Mouse (Mus musculus): ENCODE measurements around the gene Aunip. TPM values are rescaled to one million over a fixed set of nuclear protein-coding genes. Genes with fewer than 3 reads are reported as not detected.

Gene Aunip
- polyA plus RNA-seq, 1 experiment from 2014 or later, result 1.3 TPM

GRCm38 (mm10) chr4:134563624-134564023, 52.8 kb downstream of the Aunip start:
- 89% methylated on average over 16 of the region's 16 CpGs for WGBS

GRCm38 (mm10) chr4:134564093-134564492, 53.3 kb downstream of the Aunip start:
- Histone ChIP-seq H3K9ac (ENCODE audit: low read depth, low read length) (no peak overlapping the region), H3K27me3 (ENCODE audit: control insufficient read depth, insufficient read depth, low read depth, low read length) (no peaks in the 10 kb centered on the region), H3K4me2 (ENCODE audit: low read length) (no peak overlapping the region), H3K36me3 (ENCODE audit: control insufficient read depth, insufficient read depth, low read length) (no peaks in the 10 kb centered on the region), H3K27ac (ENCODE audit: low read length) (no peak overlapping the region), H3K4me1 (ENCODE audit: control insufficient read depth, insufficient read depth, low read length) (no peaks in the 10 kb centered on the region), H3K9me3 (replicated peaks; ENCODE audit: control insufficient read depth, low read length, poor library complexity, severe bottlenecking) (no peaks in the 10 kb centered on the region), H3K4me3 (ENCODE audit: low read depth, low read length) (no peak overlapping the region)
- WGBS, result 88% methylated on average over 6 of the region's 6 CpGs
- no peak for ATAC-seq

More at GRCm38 (mm10) chr4:134563624-134564023, 52.8 kb downstream of the Aunip start:
- no peak for ATAC-seq
- peaks cover under 1% of the 10 kb centered on the region; the same call in 1 of the 2 replicates for H3K4me1 ChIP-seq (ENCODE audit: control insufficient read depth, insufficient read depth, low read length)
- H3K9me3 ChIP-seq (replicated peaks; ENCODE audit: control insufficient read depth, low read length, poor library complexity, severe bottlenecking), result no peaks in the 10 kb centered on the region
- H3K4me2 ChIP-seq (ENCODE audit: low read length), result no peak overlapping the region
- H3K27ac ChIP-seq (ENCODE audit: low read length), result no peak overlapping the region
- no peak overlapping the region for H3K9ac ChIP-seq (ENCODE audit: low read depth, low read length)
- no peaks in the 10 kb centered on the region for H3K27me3 ChIP-seq (ENCODE audit: control insufficient read depth, insufficient read depth, low read depth, low read length)
- no peaks in the 10 kb centered on the region for H3K36me3 ChIP-seq (ENCODE audit: control insufficient read depth, insufficient read depth, low read length)
- H3K4me3 ChIP-seq (ENCODE audit: low read depth, low read length), result no peak overlapping the region

GRCm38 (mm10) chr4:134567377-134568226, 56.8 kb downstream of the Aunip start:
- Histone ChIP-seq H3K9ac (ENCODE audit: low read depth, low read length) (no peak overlapping the region), H3K9me3 (replicated peaks; ENCODE audit: control insufficient read depth, low read length, poor library complexity, severe bottlenecking) (no peaks in the 10 kb centered on the region), H3K4me1 (ENCODE audit: control insufficient read depth, insufficient read depth, low read length) (peaks cover 5% of the 10 kb centered on the region), H3K27ac (ENCODE audit: low read length) (peak overlapping the region; percentile 58), H3K4me3 (ENCODE audit: low read depth, low read length) (no peak overlapping the region), H3K36me3 (ENCODE audit: control insufficient read depth, insufficient read depth, low read length) (no peaks in the 10 kb centered on the region), H3K27me3 (ENCODE audit: control insufficient read depth, insufficient read depth, low read depth, low read length) (no peaks in the 10 kb centered on the region), H3K4me2 (ENCODE audit: low read length) (no peak overlapping the region)
- ATAC-seq, result peak; percentile 78
- 18% methylated on average over 19 of the region's 19 CpGs for WGBS

- Histone ChIP-seq H3K4me3 (ENCODE audit: low read depth, low read length) (no peak overlapping the region), H3K4me2 (ENCODE audit: low read length) (no peak overlapping the region), H3K9me3 (replicated peaks; ENCODE audit: control insufficient read depth, low read length, poor library complexity, severe bottlenecking) (no peaks in the 10 kb centered on the region), H3K4me1 (ENCODE audit: control insufficient read depth, insufficient read depth, low read length) (peaks cover 6% of the 10 kb centered on the region), H3K36me3 (ENCODE audit: control insufficient read depth, insufficient read depth, low read length) (no peaks in the 10 kb centered on the region), H3K27me3 (ENCODE audit: control insufficient read depth, insufficient read depth, low read depth, low read length) (no peaks in the 10 kb centered on the region), H3K27ac (ENCODE audit: low read length) (no peak overlapping the region), H3K9ac (ENCODE audit: low read depth, low read length) (no peak overlapping the region)
- ATAC-seq, result no peak
- 79% methylated on average over 6 of the region's 6 CpGs for WGBS
These were observed 58.4 kb downstream of the Aunip start for GRCm38 (mm10) chr4:134569205-134569604.

GRCm38 (mm10) chr4:134569831-134570230, 59.0 kb downstream of the Aunip start:
- Histone ChIP-seq H3K4me2 (ENCODE audit: low read length) (no peak overlapping the region), H3K4me1 (ENCODE audit: control insufficient read depth, insufficient read depth, low read length) (peaks cover 6% of the 10 kb centered on the region), H3K27ac (ENCODE audit: low read length) (no peak overlapping the region), H3K4me3 (ENCODE audit: low read depth, low read length) (no peak overlapping the region), H3K9me3 (replicated peaks; ENCODE audit: control insufficient read depth, low read length, poor library complexity, severe bottlenecking) (no peaks in the 10 kb centered on the region), H3K36me3 (ENCODE audit: control insufficient read depth, insufficient read depth, low read length) (no peaks in the 10 kb centered on the region), H3K9ac (ENCODE audit: low read depth, low read length) (no peak overlapping the region), H3K27me3 (ENCODE audit: control insufficient read depth, insufficient read depth, low read depth, low read length) (no peaks in the 10 kb centered on the region)
- 75% methylated on average over 8 of the region's 8 CpGs for WGBS
- no peak for ATAC-seq

GRCm38 (mm10) chr4:134570704-134571451, 60.1 kb downstream of the Aunip start:
- Histone ChIP-seq H3K27ac (ENCODE audit: low read length) (no peak overlapping the region), H3K27me3 (ENCODE audit: control insufficient read depth, insufficient read depth, low read depth, low read length) (no peaks in the 10 kb centered on the region), H3K9ac (ENCODE audit: low read depth, low read length) (no peak overlapping the region), H3K4me1 (ENCODE audit: control insufficient read depth, insufficient read depth, low read length) (peaks cover 6% of the 10 kb centered on the region), H3K9me3 (replicated peaks; ENCODE audit: control insufficient read depth, low read length, poor library complexity, severe bottlenecking) (no peaks in the 10 kb centered on the region), H3K4me3 (ENCODE audit: low read depth, low read length) (no peak overlapping the region), H3K4me2 (ENCODE audit: low read length) (no peak overlapping the region), H3K36me3 (ENCODE audit: control insufficient read depth, insufficient read depth, low read length) (no peaks in the 10 kb centered on the region)
- WGBS, result 65% methylated on average over 14 of the region's 14 CpGs
- no peak for ATAC-seq

- Histone ChIP-seq H3K9ac (ENCODE audit: low read depth, low read length) (no peak overlapping the region), H3K36me3 (ENCODE audit: control insufficient read depth, insufficient read depth, low read length) (no peaks in the 10 kb centered on the region), H3K4me2 (ENCODE audit: low read length) (no peak overlapping the region), H3K4me1 (ENCODE audit: control insufficient read depth, insufficient read depth, low read length) (peaks cover 6% of the 10 kb centered on the region), H3K27me3 (ENCODE audit: control insufficient read depth, insufficient read depth, low read depth, low read length) (no peaks in the 10 kb centered on the region), H3K4me3 (ENCODE audit: low read depth, low read length) (no peak overlapping the region), H3K27ac (ENCODE audit: low read length) (0 out of 2 replicates have a peak overlapping the region, but pooled peaks have one; percentile 2), H3K9me3 (replicated peaks; ENCODE audit: control insufficient read depth, low read length, poor library complexity, severe bottlenecking) (no peaks in the 10 kb centered on the region)
- whole genome bisulfite sequencing, result 72% methylated on average over 24 of the region's 24 CpGs
- ATAC-seq, result no peak
These were observed 61.9 kb downstream of the Aunip start for GRCm38 (mm10) chr4:134572449-134573300.

All from midbrain, embryonic 16.5 days (tissue).